Mouse (Mus musculus): ENCODE measurements around the gene Igsf21. TPM values are rescaled to one million over a fixed set of nuclear protein-coding genes. Genes with fewer than 3 reads are reported as not detected.

The Igsf21 gene
- polyA plus RNA-seq (2012; rRNA removed): 0.35 and 0.36 TPM in 2 replicates

DNA sequence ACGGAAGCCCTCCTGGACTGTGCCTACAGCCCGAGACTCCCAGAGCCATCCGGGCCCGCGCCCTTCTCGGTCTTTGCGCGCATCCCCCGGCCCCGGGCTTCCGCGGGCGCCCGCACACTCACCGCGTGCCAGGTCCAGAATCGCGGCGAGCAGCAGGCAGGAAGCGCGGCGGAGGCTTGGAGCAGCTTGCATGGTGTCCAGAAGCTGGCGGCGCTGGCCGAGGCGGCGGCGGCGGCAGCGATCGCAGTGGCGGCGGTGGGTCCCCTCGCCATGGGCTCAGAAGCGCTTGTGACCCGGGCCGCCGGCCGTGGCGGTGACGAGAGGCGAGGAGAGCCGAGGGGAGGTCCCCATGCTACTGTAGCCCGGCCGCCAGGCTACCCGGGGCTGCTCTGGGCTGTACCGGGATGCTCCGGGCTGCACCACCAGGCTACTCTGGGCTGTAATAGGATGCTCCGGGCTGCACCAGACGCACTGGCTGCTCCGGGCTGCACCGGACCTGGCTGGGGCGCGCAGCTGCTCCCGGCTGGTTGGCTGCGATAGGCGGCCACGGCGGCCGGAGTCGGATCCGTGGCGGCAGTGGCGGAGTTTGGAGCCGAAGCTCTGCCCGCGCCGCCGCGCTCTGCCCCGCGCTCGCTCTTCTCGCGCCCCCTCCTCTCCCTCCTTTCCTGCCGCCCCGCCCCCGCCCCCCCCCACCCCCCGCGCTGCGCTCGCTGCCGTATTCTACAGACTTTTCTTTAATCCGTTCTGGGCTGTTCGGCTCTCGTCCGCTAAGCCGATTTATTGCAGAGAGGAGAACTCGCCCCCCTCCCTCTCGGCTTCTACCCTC lies at the start of gene Igsf21:
Gene Igsf21 (minus strand): TSS at position 605 of the 826 bp plus-strand sequence.
- DNase-seq (ENCODE audit: low read depth): no peak

DNA sequence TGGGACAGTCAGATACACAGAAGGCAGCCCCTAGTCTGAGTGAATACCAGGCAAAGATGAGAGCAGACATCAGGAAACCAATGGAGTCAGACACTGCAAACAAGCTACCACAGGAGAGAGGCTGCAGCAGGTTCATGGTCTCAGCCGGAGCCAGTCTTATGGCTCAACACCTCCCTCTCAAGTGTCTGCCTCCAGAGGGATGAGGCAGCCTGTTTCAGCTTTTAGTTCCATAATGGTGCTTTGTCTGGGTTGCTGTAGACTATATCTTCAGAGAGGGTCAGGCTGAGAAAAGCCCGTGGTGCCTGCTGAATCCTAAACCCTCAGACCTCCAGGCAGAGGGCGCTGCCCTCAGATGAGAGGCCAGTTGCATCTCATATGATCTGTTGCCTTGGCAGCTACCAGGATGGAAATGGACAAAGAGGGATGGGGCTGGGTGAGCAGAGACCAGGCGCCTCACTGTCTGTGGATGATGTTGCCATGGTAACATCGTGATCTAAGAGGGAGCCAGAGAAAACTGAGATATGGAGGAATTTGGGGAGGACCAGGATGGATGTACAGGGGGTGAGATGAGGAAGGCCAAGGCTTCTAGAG lies 39.2 kb upstream of the Igsf21 start:
- DNase-seq (ENCODE audit: low read depth): no peak

DNA sequence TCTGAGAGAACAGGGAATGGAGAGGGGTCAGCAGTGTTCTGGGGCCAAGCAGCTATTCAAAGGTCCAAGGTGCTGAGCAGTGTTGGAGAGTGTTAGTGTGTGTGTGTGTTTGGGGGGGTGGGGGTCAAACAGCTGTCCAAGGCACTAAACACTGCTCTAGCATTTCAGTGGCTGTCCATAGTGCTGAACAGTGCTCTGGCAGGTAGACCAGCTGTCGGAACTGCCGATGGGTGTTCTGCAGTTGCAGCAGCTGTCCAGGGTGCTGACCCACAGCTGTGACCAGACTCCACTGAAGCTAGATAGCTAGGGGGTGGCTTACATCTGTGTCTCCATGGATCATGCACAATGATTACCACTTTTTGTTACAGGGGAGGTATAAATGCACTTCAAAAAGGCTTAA lies 36.8 kb upstream of the Igsf21 start:
- DNase-seq (ENCODE audit: low read depth): no peak

DNA sequence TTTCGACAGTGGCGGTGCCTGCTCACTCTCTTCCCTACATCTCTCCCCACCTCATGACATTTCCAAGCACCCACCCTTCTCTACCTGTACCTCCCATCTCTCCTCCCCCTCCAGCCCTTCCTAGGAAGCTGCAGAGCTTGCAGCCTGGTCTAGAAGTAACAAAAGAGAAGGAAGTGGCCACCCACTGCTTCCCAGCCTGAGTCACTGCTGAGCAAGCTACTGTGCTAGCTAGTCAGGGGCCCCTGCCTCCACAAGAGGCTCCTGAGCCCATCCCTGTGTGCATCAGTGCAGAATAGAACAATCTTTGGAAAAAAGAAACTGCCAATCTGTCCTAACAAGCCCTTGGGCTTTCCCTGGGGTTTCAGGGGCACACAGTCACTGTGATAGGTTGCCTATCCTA lies 31.7 kb upstream of the Igsf21 start:
- no peak for DNase-seq (ENCODE audit: low read depth)

DNA sequence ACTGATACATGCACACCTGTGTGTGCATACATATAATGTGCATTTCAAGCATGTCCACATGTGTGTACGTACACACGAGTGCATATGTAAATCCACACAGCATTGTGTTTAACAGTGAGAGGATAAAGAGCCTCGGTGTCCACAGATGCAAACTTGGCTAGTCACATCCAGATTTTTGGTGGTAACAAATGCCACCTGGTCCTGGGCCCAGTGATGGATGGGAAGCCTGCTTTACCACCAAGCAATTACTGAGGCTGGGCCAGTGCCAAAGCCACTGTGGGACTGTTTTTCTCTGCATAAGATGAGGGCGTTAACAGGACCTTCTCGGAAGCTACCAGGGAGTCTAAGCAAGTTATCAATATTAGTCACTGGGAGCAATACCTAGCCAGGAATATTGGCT lies 25.3 kb upstream of the Igsf21 start:
- no peak for DNase-seq (ENCODE audit: low read depth)

DNA sequence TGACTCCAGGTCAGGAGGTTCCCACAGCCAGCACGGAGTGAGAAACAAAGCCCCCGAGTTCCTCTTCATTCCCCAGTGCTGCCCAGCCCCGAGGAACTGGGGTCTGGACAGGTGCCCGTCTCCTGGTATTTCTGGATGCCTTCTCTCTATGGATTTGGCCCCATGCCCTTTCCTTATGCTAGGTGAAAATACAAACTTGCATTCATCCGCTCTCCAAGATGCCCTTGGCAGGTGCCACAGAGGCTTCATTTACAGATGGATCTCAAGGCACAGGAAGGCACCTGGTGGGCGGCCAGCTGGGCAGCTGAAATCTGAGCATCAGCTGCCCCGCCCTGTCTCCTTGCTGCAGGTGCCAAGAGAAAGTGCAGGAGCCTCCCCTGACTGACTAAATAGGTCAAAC lies 23.9 kb upstream of the Igsf21 start:
- DNase-seq (ENCODE audit: low read depth): no peak

DNA sequence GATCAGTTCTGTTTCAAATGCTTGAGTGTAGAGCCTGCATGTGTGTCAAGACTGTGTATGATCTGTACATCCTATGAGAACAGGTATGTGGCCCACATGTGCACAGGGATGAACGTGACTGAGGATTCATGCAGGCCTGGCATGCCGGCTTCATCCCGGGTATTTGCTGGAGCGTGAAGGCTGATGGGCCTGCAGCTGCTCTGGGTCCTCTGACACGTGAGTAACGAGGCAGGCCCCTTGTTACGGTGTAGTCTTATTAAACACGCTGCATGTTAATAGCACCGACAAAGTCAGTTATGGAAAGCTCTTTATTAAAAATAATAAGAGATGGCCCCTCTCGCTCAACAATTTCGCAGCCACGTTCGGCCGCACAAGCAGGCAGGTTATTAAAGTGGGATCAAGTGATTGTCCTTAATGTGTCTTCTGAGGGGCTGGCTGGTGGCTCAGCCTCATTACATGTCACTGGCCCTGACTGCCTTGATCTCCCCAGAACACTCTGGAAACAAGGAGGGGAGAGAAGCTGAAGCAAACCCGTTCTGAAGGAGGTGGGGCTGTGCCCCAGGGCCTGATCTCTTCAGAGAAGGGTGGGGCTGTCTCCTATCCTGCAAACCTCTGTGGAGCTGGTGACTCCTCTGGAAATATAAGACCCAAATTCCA lies 22.7 kb upstream of the Igsf21 start:
- no peak for DNase-seq (ENCODE audit: low read depth)

DNA sequence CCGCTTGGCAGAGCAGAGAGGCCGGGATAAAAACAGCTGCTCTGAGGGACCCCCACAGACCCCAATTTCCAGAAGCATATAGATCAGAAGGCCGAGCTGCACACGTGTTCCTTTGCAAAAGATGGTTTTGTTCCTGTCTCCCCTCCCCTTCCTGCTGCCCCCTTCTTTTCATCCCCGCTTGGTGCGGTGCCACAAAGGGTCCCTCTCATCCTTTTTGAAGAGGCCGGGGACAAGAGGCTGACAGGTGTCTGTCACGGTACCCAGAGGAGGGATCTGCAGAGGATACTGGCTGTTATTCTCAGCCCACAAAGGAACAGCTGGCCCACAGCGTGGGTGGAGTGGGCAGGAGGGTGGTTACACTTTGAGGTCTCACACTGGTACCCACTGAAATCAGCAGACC lies 21.3 kb upstream of the Igsf21 start:
- DNase-seq (ENCODE audit: low read depth): no peak

DNA sequence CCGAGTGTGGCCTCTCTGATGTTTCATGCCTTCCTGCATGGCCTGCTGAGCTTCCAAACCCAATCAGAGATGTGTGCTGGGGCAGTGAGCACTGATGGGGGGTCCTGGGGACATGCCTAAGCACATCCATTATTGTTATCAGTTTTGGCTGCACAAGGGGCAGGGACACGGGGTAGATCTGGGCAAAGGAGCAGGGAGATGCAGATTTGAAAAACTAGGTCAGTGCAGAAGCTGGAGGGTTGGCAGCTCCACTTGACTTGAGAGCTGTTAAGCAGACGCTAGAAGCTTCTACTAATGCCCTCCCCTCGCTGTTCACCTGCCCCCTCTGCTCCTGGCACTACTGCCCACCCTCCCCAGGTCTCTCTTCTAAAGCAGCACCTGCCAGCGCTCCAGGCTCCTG lies 20.5 kb upstream of the Igsf21 start:
- DNase-seq (ENCODE audit: low read depth): no peak

DNA sequence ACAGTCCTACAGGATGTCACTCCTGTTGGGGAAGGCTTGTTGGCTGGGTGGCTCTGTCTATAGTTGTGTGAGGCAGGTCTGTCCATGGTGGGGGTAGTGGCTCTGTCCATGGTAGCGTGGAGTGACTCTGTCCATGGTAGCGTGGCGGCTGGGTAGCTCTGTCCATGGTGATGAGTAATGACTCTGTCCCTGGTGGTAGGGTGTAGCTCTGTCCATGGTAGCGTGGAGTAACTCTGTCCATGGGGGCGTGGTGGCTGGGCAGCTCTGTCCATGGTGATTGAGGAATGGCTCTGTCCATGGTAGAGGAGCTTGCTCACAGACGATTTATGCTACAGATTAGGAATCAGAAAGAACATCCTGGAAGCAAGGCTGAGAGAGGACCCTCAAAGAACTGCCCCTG lies 12.4 kb upstream of the Igsf21 start:
- no peak for DNase-seq (ENCODE audit: low read depth)

DNA sequence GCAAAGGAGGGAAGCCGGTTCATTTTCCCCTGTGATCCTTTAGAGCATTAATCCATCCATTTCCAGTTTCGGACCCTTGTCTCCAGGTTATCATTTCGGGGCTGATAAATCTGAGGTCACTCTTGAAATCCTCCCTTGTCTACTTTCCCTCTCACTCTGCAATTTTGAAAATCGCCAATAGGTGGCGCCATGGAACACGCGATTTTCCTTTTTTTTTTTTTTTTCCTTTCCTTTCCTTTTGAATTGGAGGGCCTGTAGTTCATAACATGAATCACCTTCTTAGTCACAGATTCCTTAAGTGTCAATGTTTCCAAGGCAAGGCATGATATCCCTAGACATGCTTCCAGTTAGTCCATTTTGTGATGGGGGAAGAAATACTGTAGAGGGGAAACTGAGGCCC lies 5.8 kb upstream of the Igsf21 start:
- no peak for DNase-seq (ENCODE audit: low read depth)

DNA sequence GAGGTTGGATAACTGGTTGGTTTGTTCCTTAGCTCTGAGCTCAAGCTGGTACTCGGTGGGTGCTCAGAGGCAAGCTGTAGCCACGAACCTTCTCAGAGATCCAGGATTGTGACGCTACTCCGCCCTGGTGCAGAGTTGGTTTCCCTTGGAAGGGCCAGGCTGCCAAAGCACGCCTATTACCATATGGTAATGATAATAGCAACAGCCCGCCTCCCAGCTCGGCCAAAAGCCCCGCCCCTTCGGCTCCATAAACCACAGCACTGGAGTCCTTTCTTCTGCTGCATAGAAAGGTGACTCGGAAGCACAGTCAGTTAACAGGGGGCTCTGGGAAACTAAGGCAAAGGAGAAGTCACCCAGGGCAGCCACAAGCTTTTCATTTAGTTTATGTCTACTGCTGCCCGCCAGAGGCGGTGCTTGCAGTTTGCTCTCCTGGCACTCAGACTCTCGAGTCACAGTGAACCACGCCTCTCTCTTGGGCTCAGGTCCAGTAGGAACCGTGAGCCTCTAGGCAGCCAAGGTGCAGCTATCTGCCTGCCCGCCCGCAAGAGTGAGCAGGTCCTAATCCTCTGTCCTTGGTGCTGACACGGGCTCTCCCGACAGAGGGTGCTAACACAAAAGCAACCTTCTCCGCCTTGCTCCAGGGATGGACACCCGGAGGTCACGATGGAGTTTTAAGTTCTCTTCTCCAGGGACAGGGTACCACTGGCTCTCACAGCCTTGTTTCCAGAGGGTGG lies 2.6 kb upstream of the Igsf21 start:
- no peak for DNase-seq (ENCODE audit: low read depth)

DNA sequence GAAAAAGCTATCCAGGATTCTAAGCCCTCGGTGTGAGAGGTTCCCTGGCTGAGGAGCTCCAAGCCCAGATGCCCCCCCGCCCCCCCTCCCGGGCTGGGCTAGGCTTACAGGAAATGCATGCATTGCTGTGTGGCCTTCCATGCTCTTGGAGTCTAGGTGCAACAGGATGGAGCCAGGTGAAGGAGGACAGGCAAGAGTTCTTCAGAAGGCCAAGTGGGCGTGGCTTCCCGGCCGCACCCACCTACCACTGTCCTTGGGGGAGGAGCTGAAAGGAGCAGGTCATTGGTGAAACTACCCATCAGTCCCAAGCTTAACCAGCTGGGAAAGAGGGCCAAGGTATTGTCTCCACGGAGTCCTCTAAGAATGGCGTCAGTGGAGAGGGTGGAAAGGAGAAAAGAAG lies 1.8 kb upstream of the Igsf21 start:
- DNase-seq (ENCODE audit: low read depth): no peak

DNA sequence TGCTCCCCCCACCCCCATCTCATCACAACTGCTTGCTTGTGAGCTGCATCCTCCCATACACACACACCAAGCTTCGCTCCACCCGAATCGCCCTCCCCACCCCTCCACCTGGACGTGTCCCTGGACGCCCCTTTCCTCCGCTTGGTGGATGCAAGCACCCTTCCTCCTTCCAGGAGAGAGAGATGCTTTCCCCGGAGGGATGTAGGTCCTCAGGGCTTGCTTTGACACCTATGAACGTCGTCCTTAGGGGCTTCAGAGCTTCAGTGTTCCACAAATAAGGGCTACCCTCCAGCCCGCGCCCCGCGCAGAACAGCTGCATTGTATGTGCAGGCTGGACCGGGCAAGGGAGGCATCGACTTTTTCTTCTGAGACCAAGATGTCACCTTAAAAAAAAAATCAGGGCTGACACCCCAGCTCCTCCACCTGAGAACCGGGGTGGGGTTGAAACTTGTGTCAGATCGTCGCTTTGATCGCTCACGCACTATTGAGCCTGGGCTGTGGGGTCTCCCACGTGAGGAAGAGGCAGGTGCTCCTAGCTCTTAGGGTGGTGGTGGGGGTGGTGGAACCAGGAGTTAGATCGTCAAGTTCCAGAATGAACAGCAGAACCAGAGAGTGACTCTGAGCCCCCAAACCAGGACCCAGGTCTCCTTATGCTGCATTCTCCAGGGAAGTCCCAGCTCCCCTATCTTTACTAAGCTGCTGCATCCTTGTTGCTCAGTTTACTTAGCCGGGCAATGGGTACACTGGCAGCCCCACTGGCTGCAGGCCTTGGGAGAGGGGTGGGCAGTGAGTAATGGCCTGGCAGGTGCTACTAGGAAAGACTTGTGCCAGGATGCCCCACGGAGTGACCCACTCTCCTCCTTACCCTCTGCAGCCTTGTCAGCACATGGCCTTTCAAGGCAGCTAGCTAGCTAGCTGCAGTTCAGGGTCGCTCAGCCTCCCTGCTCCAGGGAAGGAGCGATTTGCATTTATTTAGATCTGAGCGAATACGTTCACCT lies 721 bp upstream of the Igsf21 start:
- DNase-seq (ENCODE audit: low read depth): no peak

DNA sequence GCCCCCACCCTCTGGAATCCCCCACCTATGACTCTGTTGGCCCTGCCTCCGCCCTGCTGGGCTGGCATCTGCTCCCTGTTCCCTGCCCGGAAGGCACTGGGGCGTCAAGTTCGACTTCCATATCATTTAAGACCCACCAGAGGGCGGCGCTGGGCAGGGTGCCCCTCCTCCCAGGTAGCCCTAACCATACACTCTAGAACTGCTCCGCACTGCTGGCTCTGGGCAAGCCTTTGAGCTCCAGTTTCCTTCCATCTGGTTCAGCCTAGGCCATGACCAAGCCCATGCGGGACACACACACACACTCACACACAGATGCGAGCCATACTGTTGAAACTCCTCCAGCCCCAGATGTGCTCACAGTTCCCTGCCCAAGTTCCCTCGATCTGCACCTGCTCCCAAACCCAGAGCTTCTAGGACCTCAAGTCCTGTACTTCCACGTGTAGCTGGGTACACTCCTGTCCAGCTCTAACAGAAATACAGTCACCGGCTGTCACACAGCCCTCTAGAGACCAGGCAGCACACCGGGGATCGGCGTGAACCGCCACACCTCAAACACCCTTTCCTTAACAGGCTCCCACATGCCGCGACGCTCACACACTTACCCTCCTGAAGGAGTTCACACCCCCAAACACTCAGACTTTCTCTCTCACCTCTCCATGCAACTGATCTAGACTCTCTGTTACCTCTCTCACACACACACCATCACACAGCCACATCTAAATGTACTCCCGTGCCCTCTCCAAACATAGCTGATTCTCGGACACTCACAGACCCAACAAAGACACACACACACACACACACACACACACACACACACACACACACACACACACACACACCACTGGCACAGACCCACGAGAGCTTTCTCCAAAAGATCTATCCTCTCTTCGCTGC lies 1.1 kb downstream of the Igsf21 start:
- no peak for DNase-seq (ENCODE audit: low read depth)

DNA sequence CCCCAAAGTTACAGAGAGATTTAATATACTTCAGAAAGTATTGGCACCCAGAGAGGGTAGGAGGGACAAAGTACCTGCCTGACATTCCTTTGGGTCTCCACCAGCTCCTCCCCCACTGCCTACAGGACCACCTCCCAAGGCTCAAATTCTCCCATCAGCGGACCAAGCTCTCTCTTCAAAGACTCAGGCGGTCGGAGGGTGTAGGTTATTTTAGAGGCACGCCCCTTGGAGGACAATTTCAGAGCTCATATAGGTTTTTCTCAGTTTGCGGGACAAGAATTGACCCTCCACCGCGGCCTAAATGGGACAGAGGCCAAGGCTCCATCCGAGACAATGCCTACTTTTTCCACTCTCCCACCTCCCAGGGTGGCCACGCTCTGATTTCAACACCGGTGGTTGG lies 1.7 kb downstream of the Igsf21 start:
- no peak for DNase-seq (ENCODE audit: low read depth)

DNA sequence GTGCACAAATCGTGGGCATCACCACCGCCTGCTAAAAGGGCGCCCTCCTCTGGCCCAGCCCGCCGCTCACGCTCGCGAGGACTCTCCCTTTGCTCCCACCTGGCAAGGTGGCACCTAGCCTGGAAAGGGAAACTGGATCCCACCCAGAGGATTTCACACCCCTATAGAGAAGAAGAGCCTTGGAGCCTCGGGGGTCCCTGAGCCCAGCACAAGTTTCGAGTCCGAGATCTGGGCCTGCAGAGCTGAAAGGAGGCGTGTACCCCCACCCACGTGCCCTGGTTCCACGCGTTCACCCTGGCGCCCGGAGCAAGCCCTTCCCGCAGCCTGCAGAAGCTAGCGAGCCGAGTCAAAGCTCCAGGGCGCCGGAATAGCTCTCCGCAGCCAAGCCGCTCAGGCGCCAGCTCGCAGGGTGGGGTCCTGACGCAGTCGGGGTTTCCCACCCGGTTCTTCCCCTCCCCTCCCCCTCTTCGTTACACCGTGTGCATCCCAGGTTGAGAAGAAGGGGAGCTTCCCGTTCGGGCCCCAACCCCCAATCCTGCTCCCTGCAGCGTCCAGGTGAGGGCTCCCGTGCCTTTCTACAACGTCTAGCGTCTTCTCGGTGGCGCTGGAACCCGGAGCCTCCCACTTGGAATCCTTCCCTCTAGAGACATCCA lies 2.3 kb downstream of the Igsf21 start:
- DNase-seq (ENCODE audit: low read depth): no peak

DNA sequence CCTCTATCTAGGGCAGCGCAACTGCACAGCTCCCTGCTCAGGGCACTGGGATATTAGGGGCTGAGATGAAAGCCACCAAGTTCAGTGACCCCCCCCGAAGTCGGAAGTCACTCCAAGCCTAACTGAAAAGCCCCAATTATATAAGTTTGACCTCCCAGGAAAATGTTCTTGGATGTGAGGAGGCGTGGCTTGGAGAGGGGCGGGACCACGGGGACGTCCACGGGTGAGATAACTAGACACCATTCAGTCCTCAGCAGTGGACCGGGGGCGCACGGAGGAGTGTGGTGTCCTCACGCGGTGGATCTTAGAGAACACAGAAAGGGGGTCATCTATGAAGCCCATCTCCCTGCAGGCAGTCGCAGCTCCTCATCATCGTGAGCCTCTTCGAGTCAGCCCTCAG lies 3.4 kb downstream of the Igsf21 start:
- no peak for DNase-seq (ENCODE audit: low read depth)

DNA sequence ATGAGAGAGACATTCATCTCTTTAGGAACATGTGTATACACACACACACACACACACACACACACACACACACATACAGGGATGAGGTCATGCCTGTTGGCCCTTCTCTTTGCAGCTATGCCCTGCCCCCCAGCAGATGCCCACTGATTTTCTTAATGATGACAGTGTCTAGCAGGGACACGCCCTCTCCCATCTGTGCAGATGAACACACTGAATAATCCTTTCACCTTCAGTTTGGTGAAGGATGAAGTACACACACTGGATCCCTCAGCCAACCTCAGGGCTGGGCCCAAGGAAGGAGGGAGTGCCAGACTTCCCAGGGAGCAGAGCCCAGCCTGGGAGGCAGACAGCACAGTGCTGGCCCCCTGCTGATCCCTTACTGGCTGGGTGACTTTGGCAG lies 4.3 kb downstream of the Igsf21 start:
- no peak for DNase-seq (ENCODE audit: low read depth)

DNA sequence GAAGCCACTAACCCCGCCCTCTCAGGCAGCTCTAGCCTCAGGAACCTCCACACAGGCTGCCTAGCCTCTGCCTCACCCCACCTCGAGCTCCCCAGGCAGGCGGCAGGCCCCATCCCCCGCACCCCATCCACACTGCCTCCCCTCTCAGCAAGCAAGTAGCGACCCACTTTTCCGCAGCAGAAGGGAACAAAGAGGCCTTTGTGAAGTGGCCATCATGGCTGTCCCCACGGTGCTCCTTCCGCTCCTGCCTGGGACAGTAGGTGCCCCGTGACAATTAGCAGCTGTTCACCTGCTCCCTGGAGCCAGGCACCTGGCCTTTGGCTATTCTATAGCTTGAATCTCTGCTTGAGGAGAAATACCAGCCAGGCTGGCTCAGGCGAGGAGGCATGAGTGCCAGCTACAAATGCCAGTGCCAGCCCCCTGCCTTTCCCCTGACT lies 9.3 kb downstream of the Igsf21 start:
- DNase-seq (ENCODE audit: low read depth): no peak
